Mouse (Mus musculus) hindbrain, postnatal 0 days (tissue): ENCODE results near the gene Il5. TPM values are rescaled to one million over a fixed set of nuclear protein-coding genes. Genes with fewer than 3 reads are reported as not detected.

Experiments
- ATAC-seq: fragments of 200-750 bp; cut with Nextera tagmentation; 2 replicates; pipeline ENCODE4 v1.8.0; 2017; ENCODE audit warnings: mild to moderate bottlenecking, moderate TSS enrichment, moderate library complexity
- DNase-seq: peaks from one replicate; pipeline ENCODE4 v3.0.0-alpha.2; 2015; ENCODE audit warnings: low spot score
- H3K27ac ChIP-seq: fragments of 300-500 bp; sonication (generic); 2 replicates; pipeline ENCODE4 v1.5.1; 2014; ENCODE audit warnings: mild to moderate bottlenecking
- H3K27me3 ChIP-seq: fragments of 300-500 bp; sonication (generic); 2 replicates; pipeline ENCODE4 v1.6.1; 2014; ENCODE audit warnings: low read length, mixed read lengths; ENCODE audit not compliant: insufficient read depth
- H3K36me3 ChIP-seq: fragments of 300-500 bp; sonication (generic); 2 replicates; pipeline ENCODE4 v1.6.1; 2014; ENCODE audit warnings: low read length, mixed read lengths; ENCODE audit not compliant: insufficient read depth
- H3K4me1 ChIP-seq: fragments of 300-500 bp; sonication (generic); 2 replicates; pipeline ENCODE4 v1.6.1; 2014; ENCODE audit warnings: antibody characterized with exemption, low read length, mixed read lengths; ENCODE audit not compliant: insufficient read depth
- H3K4me2 ChIP-seq: fragments of 300-500 bp; sonication (generic); 2 replicates; pipeline ENCODE4 v1.6.1; 2014; ENCODE audit warnings: low read depth, mild to moderate bottlenecking, low read length, moderate library complexity, mixed read lengths
- H3K4me3 ChIP-seq: fragments of 300-500 bp; sonication (generic); 2 replicates; pipeline ENCODE4 v1.5.1; 2014; ENCODE audit warnings: low read length
- H3K9ac ChIP-seq: fragments of 300-500 bp; sonication (generic); replicated peaks from 2 replicates; pipeline ENCODE4 v1.6.1; 2014; ENCODE audit warnings: mild to moderate bottlenecking, low read length, moderate library complexity, mixed read lengths
- H3K9me3 ChIP-seq: fragments of 300-500 bp; sonication (generic); 2 replicates; pipeline ENCODE4 v1.6.1; 2016; ENCODE audit warnings: low read length, mixed read lengths
- CTCF ChIP-seq: IDR thresholded peaks from 2 replicates; pipeline ENCODE4 v1.5.1; 2016; ENCODE audit warnings: antibody characterized with exemption, control low read depth, low read depth
- WGBS: fragments of 180-500 bp; shearing (Covaris S2); extraction: QIAGEN DNeasy Blood & Tissue Kit; methylation state at CpG from one replicate; pipeline ENCODE4 v1.1.7; 2014; 5-methylcytosine and 5-hydroxymethylcytosine counted together
- polyA plus RNA-seq: library from polyadenylated mRNA; unstranded; fragments of >200 nt; fragmentation: Nextera tagmentation; extraction: Ambion mirVana; gene quantifications from 2 replicates; pipeline ENCODE4 v1.2.1, GENCODE M21; 2015
- total RNA-seq: library from RNA; depleted of rRNA; stranded (reverse); fragments of >200 nt; gene quantifications from 2 replicates; pipeline ENCODE4 v1.2.3, GENCODE M21; 2014; rRNA removed

The Il5 gene
- total RNA-seq (0.11 TPM in 1 of 2 replicates, not detected in the other), polyA plus RNA-seq (0.15 TPM in 1 of 2 replicates, not detected in the other)

- no peaks in the 10 kb centered on the region for H3K4me1 ChIP-seq
- H3K36me3 ChIP-seq: no peaks in the 10 kb centered on the region
- no peak within 1 kb of the TSS for H3K4me2 ChIP-seq
- TF ChIP-seq CTCF: no peak
- H3K9ac ChIP-seq: no peak within 1 kb of the TSS
- no peak within 1 kb of the TSS for H3K27ac ChIP-seq
- WGBS: 89% methylated on average over 6 of the region's 6 CpGs
- no peak for ATAC-seq
- no peak for DNase-seq
- H3K27me3 ChIP-seq: no peaks in the 10 kb centered on the region
- H3K4me3 ChIP-seq: no peak within 1 kb of the TSS
- H3K9me3 ChIP-seq: no peaks in the 10 kb centered on the region
These were observed at the start of gene Il5 for GRCm38 (mm10) chr11:53720715-53721114. Gene Il5 (plus strand): TSS chr11:53720794.

GRCm38 (mm10) chr11:53671414-53671813 is 49.2 kb upstream of the Il5 start:
- no peak for TF ChIP-seq CTCF
- no peak overlapping the region for H3K4me3 ChIP-seq
- no peaks in the 10 kb centered on the region for H3K9me3 ChIP-seq
- no peak overlapping the region for H3K27ac ChIP-seq
- H3K9ac ChIP-seq: no peak overlapping the region
- no peaks in the 10 kb centered on the region for H3K4me1 ChIP-seq
- DNase-seq (no peak), ATAC-seq (no peak)
- H3K27me3 ChIP-seq: no peaks in the 10 kb centered on the region
- 93% methylated on average over 4 of the region's 4 CpGs for WGBS
- H3K4me2 ChIP-seq: no peak overlapping the region
- peaks cover 21% of the 10 kb centered on the region for H3K36me3 ChIP-seq

GRCm38 (mm10) chr11:53680141-53680540 is 40.5 kb upstream of the Il5 start:
- DNase-seq (no peak), ATAC-seq (no peak)
- Histone ChIP-seq H3K4me2 (no peak overlapping the region), H3K9me3 (no peaks in the 10 kb centered on the region), H3K4me3 (no peak overlapping the region), H3K27ac (no peak overlapping the region), H3K4me1 (no peaks in the 10 kb centered on the region), H3K36me3 (peaks cover 16% of the 10 kb centered on the region; the same call in 1 of the 2 replicates), H3K9ac (no peak overlapping the region), H3K27me3 (no peaks in the 10 kb centered on the region)
- TF ChIP-seq CTCF: no peak
- 88% methylated on average over 4 of the region's 4 CpGs for WGBS

GRCm38 (mm10) chr11:53681686-53682085 is 38.9 kb upstream of the Il5 start:
- no peak for ATAC-seq
- no peak overlapping the region for H3K4me2 ChIP-seq
- no peak overlapping the region for H3K4me3 ChIP-seq
- no peak for DNase-seq
- no peaks in the 10 kb centered on the region for H3K9me3 ChIP-seq
- H3K36me3 ChIP-seq: peaks cover 15% of the 10 kb centered on the region; the same call in 1 of the 2 replicates
- WGBS: 96% methylated on average over 2 of the region's 2 CpGs
- H3K27ac ChIP-seq: no peak overlapping the region
- no peaks in the 10 kb centered on the region for H3K27me3 ChIP-seq
- no peak for TF ChIP-seq CTCF
- no peak overlapping the region for H3K9ac ChIP-seq
- H3K4me1 ChIP-seq: no peaks in the 10 kb centered on the region

- no peak for DNase-seq
These were observed 38.4 kb upstream of the Il5 start for GRCm38 (mm10) chr11:53682170-53682569.

GRCm38 (mm10) chr11:53682994-53683530 is 37.5 kb upstream of the Il5 start:
- Histone ChIP-seq H3K27me3 (no peaks in the 10 kb centered on the region), H3K4me3 (no peak overlapping the region), H3K4me2 (no peak overlapping the region), H3K9me3 (no peaks in the 10 kb centered on the region), H3K9ac (no peak overlapping the region), H3K27ac (no peak overlapping the region), H3K36me3 (peaks cover 13% of the 10 kb centered on the region; the same call in 1 of the 2 replicates), H3K4me1 (no peaks in the 10 kb centered on the region)
- WGBS: 96% methylated on average over 9 of the region's 9 CpGs
- no peak for ATAC-seq
- no peak for TF ChIP-seq CTCF
- DNase-seq: no peak

More at GRCm38 (mm10) chr11:53682170-53682569, 38.4 kb upstream of the Il5 start:
- Histone ChIP-seq H3K27ac (no peak overlapping the region), H3K4me3 (no peak overlapping the region), H3K4me2 (no peak overlapping the region), H3K36me3 (peaks cover 13% of the 10 kb centered on the region; the same call in 1 of the 2 replicates), H3K27me3 (no peaks in the 10 kb centered on the region), H3K4me1 (no peaks in the 10 kb centered on the region), H3K9ac (no peak overlapping the region), H3K9me3 (no peaks in the 10 kb centered on the region)
- ATAC-seq: no peak
- WGBS: 83% methylated on average over 2 of the region's 2 CpGs
- TF ChIP-seq CTCF: no peak

- DNase-seq: peak; percentile 55
- 24% methylated on average over 10 of the region's 10 CpGs for WGBS
- no peaks in the 10 kb centered on the region for H3K9me3 ChIP-seq
- TF ChIP-seq CTCF: no peak
- no peak overlapping the region for H3K9ac ChIP-seq
- no peaks in the 10 kb centered on the region for H3K36me3 ChIP-seq
- ATAC-seq: no peak
- peak overlapping the region; percentile 27 for H3K4me2 ChIP-seq
- H3K4me1 ChIP-seq: no peaks in the 10 kb centered on the region
- no peak overlapping the region for H3K4me3 ChIP-seq
- no peak overlapping the region for H3K27ac ChIP-seq
- H3K27me3 ChIP-seq: no peaks in the 10 kb centered on the region
These were observed 28.6 kb upstream of the Il5 start for GRCm38 (mm10) chr11:53691979-53692378.
